Mouse (Mus musculus): ENCODE data around the gene Gm14435. TPM values are rescaled to one million over a fixed set of nuclear protein-coding genes. Genes with fewer than 3 reads are reported as not detected.

Gene Gm14435
- polyA plus RNA-seq (2014; fragmentation: Illumina TruSeq; extraction: RNeasy Lipid Tissue Mini Kit (QIAGEN cat#74804)), result 10.9 TPM

DNA sequence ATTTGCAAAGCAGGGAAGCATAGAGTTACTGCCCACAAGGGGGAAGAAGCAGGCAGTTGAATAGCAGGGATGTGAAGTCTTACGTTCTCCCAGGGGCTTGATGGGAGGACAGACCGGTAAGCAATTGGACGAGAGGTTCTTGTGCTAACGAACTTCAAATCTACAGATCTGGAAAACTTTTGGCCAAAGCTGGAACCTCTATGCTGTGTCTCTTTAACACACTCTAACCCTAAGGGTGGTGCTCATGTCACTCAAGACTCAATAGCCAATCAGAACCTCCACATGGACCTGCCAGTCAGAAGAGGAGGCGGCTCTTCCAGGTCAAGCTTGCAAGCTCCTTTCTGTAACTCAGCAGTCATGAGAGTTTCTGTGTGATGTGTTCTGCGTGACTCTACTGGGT lies at the start of gene Gm14435:
TSS of gene Gm14435 (plus strand) at position 301 of the 400 bp plus-strand sequence.

Other genes starting within 250 kb of the Gm14435 start
- 53.9 TPM for gene 2210418O10Rik, start 197.0 kb upstream of the Gm14435 start, polyA plus RNA-seq (2014; fragmentation: Illumina TruSeq; extraction: RNeasy Lipid Tissue Mini Kit (QIAGEN cat#74804))
- not detected for gene Gm11009, start 104.1 kb upstream of the Gm14435 start, polyA plus RNA-seq (2014; fragmentation: Illumina TruSeq; extraction: RNeasy Lipid Tissue Mini Kit (QIAGEN cat#74804))
- gene Gm14434, start 63.2 kb downstream of the Gm14435 start, polyA plus RNA-seq (2014; fragmentation: Illumina TruSeq; extraction: RNeasy Lipid Tissue Mini Kit (QIAGEN cat#74804)), result 18.9 TPM
- gene Zfp967, start 97.5 kb downstream of the Gm14435 start, polyA plus RNA-seq (2014; fragmentation: Illumina TruSeq; extraction: RNeasy Lipid Tissue Mini Kit (QIAGEN cat#74804)), result not detected
- 30.0 TPM for gene Gm14308, start 212.8 kb downstream of the Gm14435 start, polyA plus RNA-seq (2014; fragmentation: Illumina TruSeq; extraction: RNeasy Lipid Tissue Mini Kit (QIAGEN cat#74804))
- gene Zfp973, start 246.9 kb downstream of the Gm14435 start, polyA plus RNA-seq (2014; fragmentation: Illumina TruSeq; extraction: RNeasy Lipid Tissue Mini Kit (QIAGEN cat#74804)), result 68.1 TPM